In genomic region chr17:35578211-35578610, GRCm38 (mm10) we compare ENCODE assay signal across 8 mouse cellular contexts. TPM values are rescaled to one million over a fixed set of nuclear protein-coding genes. Genes with fewer than 3 reads are reported as not detected.
DNase-seq lines count a peak whose midpoint lies in the region; ATAC-seq and TF ChIP-seq lines count a peak whose summit lies in the region.

No protein-coding gene starts in this region.

- TF ChIP-seq CTCF in kidney, adult 2 months (conservative IDR thresholded peaks at IDR 0.05; ENCODE audit: insufficient read depth, insufficient read length, low read depth, low read length), result peak; percentile 100; the same call in 1 of the 2 replicates
- TF ChIP-seq CTCF in intestine, postnatal 0 days (IDR thresholded peaks at IDR 0.05; ENCODE audit: low read depth), result peak; percentile 100
- TF ChIP-seq CTCF in liver, adult 2 months (IDR thresholded peaks at IDR 0.05; ENCODE audit: low read depth, low read length), result peak; percentile 90

- H3K36me3 ChIP-seq in kidney, adult 2 months (ENCODE audit: control insufficient read depth, insufficient read depth, low read length), result no peaks in the 10 kb centered on the region
- no peaks in the 10 kb centered on the region for H3K36me3 ChIP-seq in kidney, embryonic 15.5 days
- H3K36me3 ChIP-seq in embryonic facial prominence, embryonic 14.5 days (ENCODE audit: control insufficient read depth, insufficient read depth, low read length), result no peaks in the 10 kb centered on the region
- no peaks in the 10 kb centered on the region for H3K36me3 ChIP-seq in intestine, postnatal 0 days (ENCODE audit: control insufficient read depth, insufficient read depth)
- H3K36me3 ChIP-seq in liver, adult 2 months (ENCODE audit: control insufficient read depth, insufficient read depth, low read length), result no peaks in the 10 kb centered on the region

- H3K27me3 ChIP-seq in kidney, adult 2 months (replicated peaks; ENCODE audit: control insufficient read depth, insufficient read depth, low read length), result no peaks in the 10 kb centered on the region
- no peaks in the 10 kb centered on the region for H3K27me3 ChIP-seq in kidney, embryonic 15.5 days
- peaks cover 4% of the 10 kb centered on the region; the same call in 1 of the 2 replicates for H3K27me3 ChIP-seq in embryonic facial prominence, embryonic 14.5 days (replicated peaks; ENCODE audit: control insufficient read depth, insufficient read depth, low read length)
- 0 out of 2 replicates have a peak, but pooled peaks cover 6% of the 10 kb centered on the region for H3K27me3 ChIP-seq in intestine, postnatal 0 days (replicated peaks; ENCODE audit: control insufficient read depth, insufficient read depth, low read length)
- H3K27me3 ChIP-seq in liver, adult 2 months (ENCODE audit: control insufficient read depth, insufficient read depth, low read length), result no peaks in the 10 kb centered on the region

- no peaks in the 10 kb centered on the region for H3K9me3 ChIP-seq in kidney, embryonic 15.5 days (replicated peaks)
- no peaks in the 10 kb centered on the region for H3K9me3 ChIP-seq in embryonic facial prominence, embryonic 14.5 days (ENCODE audit: control insufficient read depth, low read length)
- no peaks in the 10 kb centered on the region for H3K9me3 ChIP-seq in intestine, postnatal 0 days (ENCODE audit: control insufficient read depth)

- peak; percentile 84 for DNase-seq in kidney, adult 2 months
- DNase-seq in adrenal gland, postnatal 14 days, result peak; percentile 88
- peak; percentile 82 for DNase-seq in embryonic facial prominence, embryonic 14.5 days (ENCODE audit: low spot score)
- DNase-seq in liver, adult 2 months (ENCODE audit: extremely low read depth, low read depth, low spot score), result peak; percentile 75
- peak; percentile 76 for DNase-seq in retina, adult 2 months (ENCODE audit: low read depth, low spot score)
- peak; percentile 82 for DNase-seq in thymus, postnatal 25 days

- no peak overlapping the region for H3K27ac ChIP-seq in kidney, adult 2 months (ENCODE audit: insufficient read depth, low read depth, low read length)
- H3K27ac ChIP-seq in kidney, embryonic 15.5 days, result no peak overlapping the region
- no peak overlapping the region for H3K27ac ChIP-seq in embryonic facial prominence, embryonic 14.5 days (replicated peaks; ENCODE audit: low read depth, low read length)
- H3K27ac ChIP-seq in intestine, postnatal 0 days (ENCODE audit: low read depth, low read length), result no peak overlapping the region
- H3K27ac ChIP-seq in liver, adult 2 months (replicated peaks; ENCODE audit: insufficient read depth, low read depth, low read length), result no peak overlapping the region

- H3K4me2 ChIP-seq in kidney, embryonic 15.5 days, result no peak overlapping the region
- H3K4me2 ChIP-seq in embryonic facial prominence, embryonic 14.5 days (ENCODE audit: low read depth, low read length), result no peak overlapping the region
- H3K4me2 ChIP-seq in intestine, postnatal 0 days (replicated peaks; ENCODE audit: low read depth), result no peak overlapping the region

- 17% methylated on average over 6 of the region's 6 CpGs for WGBS in kidney, adult 2 months
- WGBS in kidney, embryonic 15.5 days, result 21% methylated on average over 6 of the region's 6 CpGs
- 17% methylated on average over 6 of the region's 6 CpGs for WGBS in embryonic facial prominence, embryonic 14.5 days
- WGBS in intestine, postnatal 0 days, result 19% methylated on average over 6 of the region's 6 CpGs
- 23% methylated on average over 6 of the region's 6 CpGs for WGBS in liver, adult 2 months

- H3K9ac ChIP-seq in kidney, embryonic 15.5 days, result no peak overlapping the region
- no peak overlapping the region for H3K9ac ChIP-seq in embryonic facial prominence, embryonic 14.5 days (ENCODE audit: low read depth, low read length)
- H3K9ac ChIP-seq in intestine, postnatal 0 days (ENCODE audit: low read depth, low read length), result no peak overlapping the region
- no peak overlapping the region for H3K9ac ChIP-seq in liver, adult 2 months (ENCODE audit: low read depth, low read length)

- H3K4me3 ChIP-seq in kidney, adult 2 months (ENCODE audit: insufficient read depth, low read depth, low read length), result no peak overlapping the region
- H3K4me3 ChIP-seq in kidney, embryonic 15.5 days (replicated peaks), result no peak overlapping the region
- no peak overlapping the region for H3K4me3 ChIP-seq in embryonic facial prominence, embryonic 14.5 days (ENCODE audit: low read depth, low read length)
- no peak overlapping the region for H3K4me3 ChIP-seq in intestine, postnatal 0 days (ENCODE audit: low read depth, low read length)
- H3K4me3 ChIP-seq in liver, adult 2 months (ENCODE audit: insufficient read depth, low read depth, low read length), result no peak overlapping the region

- H3K79me2 ChIP-seq in liver, adult 2 months (ENCODE audit: control insufficient read depth, insufficient read depth, low read length), result no peaks in the 10 kb centered on the region

- no peaks in the 10 kb centered on the region for H3K4me1 ChIP-seq in kidney, adult 2 months (ENCODE audit: control insufficient read depth, insufficient read depth, low read length)
- H3K4me1 ChIP-seq in kidney, embryonic 15.5 days, result peaks cover 3% of the 10 kb centered on the region; the same call in 1 of the 2 replicates
- no peaks in the 10 kb centered on the region for H3K4me1 ChIP-seq in embryonic facial prominence, embryonic 14.5 days (ENCODE audit: control insufficient read depth, insufficient read depth, low read length)
- no peaks in the 10 kb centered on the region for H3K4me1 ChIP-seq in intestine, postnatal 0 days (replicated peaks; ENCODE audit: control insufficient read depth, insufficient read depth, low read length)
- no peaks in the 10 kb centered on the region for H3K4me1 ChIP-seq in liver, adult 2 months (ENCODE audit: control insufficient read depth, insufficient read depth, low read length)

- ATAC-seq in kidney, embryonic 15.5 days (replicated peaks; ENCODE audit: low FRiP score), result no peak
- no peak for ATAC-seq in embryonic facial prominence, embryonic 14.5 days (ENCODE audit: low read depth)
- ATAC-seq in intestine, postnatal 0 days, result peak; percentile 43

- TF ChIP-seq POLR2A in kidney, adult 2 months (IDR thresholded peaks at IDR 0.05; ENCODE audit: low read depth, low read length), result no peak
- TF ChIP-seq POLR2A in liver, adult 2 months (IDR thresholded peaks at IDR 0.05; ENCODE audit: extremely low read depth, insufficient read depth, low read length), result no peak

RNA-seq across cellular contexts. Expression of gene 2300002M23Rik, which starts 11.0 kb away (rescaled TPM):
- 0.07 and 0.08 TPM in 2 replicates for polyA plus RNA-seq in kidney, adult 2 months (2012; rRNA removed)
- 0.13 TPM in 1 of 2 replicates, not detected in the other for polyA plus RNA-seq in kidney, embryonic 15.5 days (2015; fragmentation: Nextera tagmentation; extraction: Ambion mirVana)
- not detected in 2 replicates for total RNA-seq in adrenal gland, postnatal 14 days (2021)
- 0.47 and 1.3 TPM in 2 replicates for polyA plus RNA-seq in embryonic facial prominence, embryonic 14.5 days (2014; fragmentation: Nextera tagmentation; extraction: Ambion mirVana)
- not detected in 2 replicates for polyA plus RNA-seq in intestine, postnatal 0 days (2015; fragmentation: Nextera tagmentation; extraction: Ambion mirVana)
- not detected in 2 replicates for total RNA-seq in liver, adult 2 months (2014; rRNA removed)
- not detected in 2 replicates for polyA plus RNA-seq in liver, adult 2 months (2012; rRNA removed)

RNA-seq across cellular contexts. Expression of gene Sfta2, which starts 23.1 kb away (rescaled TPM):
- 0.80 and 1.3 TPM in 2 replicates for polyA plus RNA-seq in kidney, adult 2 months (2012; rRNA removed)
- 1.8 and 2.9 TPM in 2 replicates for polyA plus RNA-seq in kidney, embryonic 15.5 days (2015; fragmentation: Nextera tagmentation; extraction: Ambion mirVana)
- total RNA-seq in adrenal gland, postnatal 14 days (2021), result not detected in 2 replicates
- polyA plus RNA-seq in embryonic facial prominence, embryonic 14.5 days (2014; fragmentation: Nextera tagmentation; extraction: Ambion mirVana), result 0.28 TPM in 1 of 2 replicates, not detected in the other
- 0.99 and 1.0 TPM in 2 replicates for polyA plus RNA-seq in intestine, postnatal 0 days (2015; fragmentation: Nextera tagmentation; extraction: Ambion mirVana)
- not detected in 2 replicates for total RNA-seq in liver, adult 2 months (2014; rRNA removed)
- polyA plus RNA-seq in liver, adult 2 months (2012; rRNA removed), result not detected in 2 replicates

RNA-seq across cellular contexts. Expression of gene Cdsn, which starts 26.3 kb away (rescaled TPM):
- polyA plus RNA-seq in kidney, adult 2 months (2012; rRNA removed), result 0.67 and 1.3 TPM in 2 replicates
- polyA plus RNA-seq in kidney, embryonic 15.5 days (2015; fragmentation: Nextera tagmentation; extraction: Ambion mirVana), result 0.23 TPM in 1 of 2 replicates, not detected in the other
- total RNA-seq in adrenal gland, postnatal 14 days (2021), result 0.23 and 0.37 TPM in 2 replicates
- 0.97 and 1.3 TPM in 2 replicates for polyA plus RNA-seq in embryonic facial prominence, embryonic 14.5 days (2014; fragmentation: Nextera tagmentation; extraction: Ambion mirVana)
- polyA plus RNA-seq in intestine, postnatal 0 days (2015; fragmentation: Nextera tagmentation; extraction: Ambion mirVana), result 0.22 and 0.40 TPM in 2 replicates
- not detected in 2 replicates for total RNA-seq in liver, adult 2 months (2014; rRNA removed)
- not detected in 2 replicates for polyA plus RNA-seq in liver, adult 2 months (2012; rRNA removed)

RNA-seq across cellular contexts. Expression of gene Psors1c2, which starts 45.2 kb away (rescaled TPM):
- polyA plus RNA-seq in kidney, adult 2 months (2012; rRNA removed), result 0.19 and 0.38 TPM in 2 replicates
- polyA plus RNA-seq in kidney, embryonic 15.5 days (2015; fragmentation: Nextera tagmentation; extraction: Ambion mirVana), result 0.94 and 1.5 TPM in 2 replicates
- not detected in 2 replicates for total RNA-seq in adrenal gland, postnatal 14 days (2021)
- polyA plus RNA-seq in embryonic facial prominence, embryonic 14.5 days (2014; fragmentation: Nextera tagmentation; extraction: Ambion mirVana), result 0.59 and 1.9 TPM in 2 replicates
- polyA plus RNA-seq in intestine, postnatal 0 days (2015; fragmentation: Nextera tagmentation; extraction: Ambion mirVana), result not detected in 2 replicates
- not detected in 2 replicates for total RNA-seq in liver, adult 2 months (2014; rRNA removed)
- not detected in 2 replicates for polyA plus RNA-seq in liver, adult 2 months (2012; rRNA removed)

RNA-seq across cellular contexts. Expression of gene Gm9573, which starts 48.2 kb away (rescaled TPM):
- not detected in 2 replicates for polyA plus RNA-seq in kidney, adult 2 months (2012; rRNA removed)
- not detected in 2 replicates for polyA plus RNA-seq in kidney, embryonic 15.5 days (2015; fragmentation: Nextera tagmentation; extraction: Ambion mirVana)
- total RNA-seq in adrenal gland, postnatal 14 days (2021), result not detected in 2 replicates
- 0.04 TPM in 1 of 2 replicates, not detected in the other for polyA plus RNA-seq in embryonic facial prominence, embryonic 14.5 days (2014; fragmentation: Nextera tagmentation; extraction: Ambion mirVana)
- not detected in 2 replicates for polyA plus RNA-seq in intestine, postnatal 0 days (2015; fragmentation: Nextera tagmentation; extraction: Ambion mirVana)
- total RNA-seq in liver, adult 2 months (2014; rRNA removed), result not detected in 2 replicates
- polyA plus RNA-seq in liver, adult 2 months (2012; rRNA removed), result not detected in 2 replicates
